Mouse (Mus musculus): ENCODE measurements at regions not wholly inside any gene's neighbourhood (a gene's known extent, or its start where the extent isn't known, plus 50 kb on each side); places are given as distances from the start of the nearest gene placed in this dataset.

DNA sequence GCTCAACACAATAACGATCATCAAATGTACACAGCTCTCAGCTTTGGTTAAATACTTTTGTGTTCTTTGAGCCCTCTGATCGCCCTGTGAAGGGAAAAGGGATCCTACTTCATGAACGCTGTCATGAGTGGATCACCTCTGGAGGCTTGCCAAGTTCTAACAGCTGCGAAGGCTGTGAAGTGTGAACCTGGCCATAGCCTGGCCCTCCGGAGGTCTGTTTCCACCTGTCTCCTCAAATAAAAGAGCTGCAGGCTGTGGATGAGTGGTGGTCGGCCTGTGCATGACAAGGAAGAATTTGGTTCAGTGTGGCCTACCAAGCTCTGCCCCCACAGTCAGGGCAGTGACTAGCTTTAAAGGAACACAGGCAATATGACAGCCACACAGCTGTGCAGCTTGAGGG, 122.0 kb downstream of the Gm12728 start:
- DNase-seq (ENCODE audit: low spot score) = no peak
- Histone ChIP-seq H3K9me3 (ENCODE audit: control insufficient read depth, low read length) (no peaks in the 10 kb centered on the region), H3K4me1 (ENCODE audit: control insufficient read depth, insufficient read depth, low read length) (peaks cover 15% of the 10 kb centered on the region), H3K9ac (ENCODE audit: low read depth, low read length, severe bottlenecking) (no peak overlapping the region), H3K4me2 (replicated peaks; ENCODE audit: low read depth, low read length, severe bottlenecking) (no peak overlapping the region), H3K4me3 (replicated peaks; ENCODE audit: low read length) (no peak overlapping the region), H3K27me3 (ENCODE audit: control insufficient read depth, insufficient read depth, low read length) (no peaks in the 10 kb centered on the region), H3K27ac (replicated peaks; ENCODE audit: low read depth, low read length) (no peak overlapping the region), H3K36me3 (ENCODE audit: control insufficient read depth, insufficient read depth, low read length) (no peaks in the 10 kb centered on the region)
- no peak for ATAC-seq (ENCODE audit: low FRiP score, low read depth)
- WGBS = 51% methylated on average over 6 of the region's 6 CpGs
- TF ChIP-seq POLR2A (IDR thresholded peaks at IDR 0.05; ENCODE audit: borderline replicate concordance, extremely low read depth, insufficient read depth, insufficient read length) = no peak

GRCm38 (mm10) chr4:105912296-105912695, 122.6 kb downstream of the Gm12728 start:
- Histone ChIP-seq H3K27ac (replicated peaks; ENCODE audit: low read depth, low read length) (no peak overlapping the region), H3K9ac (ENCODE audit: low read depth, low read length, severe bottlenecking) (no peak overlapping the region), H3K27me3 (ENCODE audit: control insufficient read depth, insufficient read depth, low read length) (no peaks in the 10 kb centered on the region), H3K4me1 (ENCODE audit: control insufficient read depth, insufficient read depth, low read length) (peaks cover 15% of the 10 kb centered on the region), H3K4me3 (replicated peaks; ENCODE audit: low read length) (no peak overlapping the region), H3K4me2 (replicated peaks; ENCODE audit: low read depth, low read length, severe bottlenecking) (no peak overlapping the region), H3K36me3 (ENCODE audit: control insufficient read depth, insufficient read depth, low read length) (no peaks in the 10 kb centered on the region), H3K9me3 (ENCODE audit: control insufficient read depth, low read length) (no peaks in the 10 kb centered on the region)
- ATAC-seq (ENCODE audit: low FRiP score, low read depth) (no peak; the same call in 1 of the 2 replicates), DNase-seq (ENCODE audit: low spot score) (no peak)
- TF ChIP-seq POLR2A (IDR thresholded peaks at IDR 0.05; ENCODE audit: borderline replicate concordance, extremely low read depth, insufficient read depth, insufficient read length) = no peak
- WGBS = 49% methylated on average over 4 of the region's 4 CpGs

DNA sequence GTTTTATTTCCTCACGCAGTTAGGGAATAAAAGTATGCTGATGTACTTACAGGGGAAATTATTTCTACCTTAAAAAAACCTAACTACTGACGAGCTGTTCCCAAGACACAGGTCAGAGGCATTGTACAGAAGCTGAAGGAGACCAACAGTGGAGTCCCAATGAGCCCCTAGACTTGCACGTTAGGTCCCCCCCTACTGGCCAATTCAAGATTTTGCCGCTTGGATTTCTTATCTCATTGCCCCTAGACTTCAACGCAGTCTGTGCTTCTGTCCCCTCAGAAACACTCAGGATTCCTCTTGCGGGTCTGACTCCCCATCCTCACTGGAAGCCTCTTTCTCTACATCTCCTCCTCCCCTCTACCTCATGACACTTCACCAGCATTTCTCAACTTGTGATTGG, 125.3 kb downstream of the Gm12728 start:
- no peak for ATAC-seq (ENCODE audit: low FRiP score, low read depth)
- Histone ChIP-seq H3K4me1 (ENCODE audit: control insufficient read depth, insufficient read depth, low read length) (peaks cover 10% of the 10 kb centered on the region), H3K4me2 (replicated peaks; ENCODE audit: low read depth, low read length, severe bottlenecking) (no peak overlapping the region), H3K27ac (replicated peaks; ENCODE audit: low read depth, low read length) (no peak overlapping the region), H3K9ac (ENCODE audit: low read depth, low read length, severe bottlenecking) (no peak overlapping the region), H3K9me3 (ENCODE audit: control insufficient read depth, low read length) (no peaks in the 10 kb centered on the region), H3K36me3 (ENCODE audit: control insufficient read depth, insufficient read depth, low read length) (no peaks in the 10 kb centered on the region), H3K27me3 (ENCODE audit: control insufficient read depth, insufficient read depth, low read length) (no peaks in the 10 kb centered on the region), H3K4me3 (replicated peaks; ENCODE audit: low read length) (no peak overlapping the region)
- TF ChIP-seq POLR2A (IDR thresholded peaks at IDR 0.05; ENCODE audit: borderline replicate concordance, extremely low read depth, insufficient read depth, insufficient read length) = no peak
- WGBS = 46% methylated on average over 6 of the region's 6 CpGs
- peak; percentile 41 for DNase-seq (ENCODE audit: low spot score)

GRCm38 (mm10) chr4:105916229-105916628, 126.6 kb downstream of the Gm12728 start:
- no peak overlapping the region for H3K4me3 ChIP-seq (replicated peaks; ENCODE audit: low read length)
- peaks cover 5% of the 10 kb centered on the region; the same call in 1 of the 2 replicates for H3K4me1 ChIP-seq (ENCODE audit: control insufficient read depth, insufficient read depth, low read length)
- no peaks in the 10 kb centered on the region for H3K27me3 ChIP-seq (ENCODE audit: control insufficient read depth, insufficient read depth, low read length)
- 82% methylated on average over 9 of the region's 9 CpGs for WGBS
- H3K9me3 ChIP-seq (ENCODE audit: control insufficient read depth, low read length) = no peaks in the 10 kb centered on the region
- TF ChIP-seq POLR2A (IDR thresholded peaks at IDR 0.05; ENCODE audit: borderline replicate concordance, extremely low read depth, insufficient read depth, insufficient read length) = no peak
- no peak overlapping the region for H3K4me2 ChIP-seq (replicated peaks; ENCODE audit: low read depth, low read length, severe bottlenecking)
- DNase-seq (ENCODE audit: low spot score) = no peak
- H3K36me3 ChIP-seq (ENCODE audit: control insufficient read depth, insufficient read depth, low read length) = no peaks in the 10 kb centered on the region
- no peak for ATAC-seq (ENCODE audit: low FRiP score, low read depth)
- H3K9ac ChIP-seq (ENCODE audit: low read depth, low read length, severe bottlenecking) = no peak overlapping the region
- no peak overlapping the region for H3K27ac ChIP-seq (replicated peaks; ENCODE audit: low read depth, low read length)

GRCm38 (mm10) chr4:105924781-105925382, 135.2 kb downstream of the Gm12728 start:
- ATAC-seq (ENCODE audit: low FRiP score, low read depth) = no peak
- DNase-seq (ENCODE audit: low spot score) = no peak
- no peaks in the 10 kb centered on the region for H3K9me3 ChIP-seq (ENCODE audit: control insufficient read depth, low read length)
- H3K4me1 ChIP-seq (ENCODE audit: control insufficient read depth, insufficient read depth, low read length) = peaks cover 2% of the 10 kb centered on the region; the same call in 1 of the 2 replicates
- no peaks in the 10 kb centered on the region for H3K27me3 ChIP-seq (ENCODE audit: control insufficient read depth, insufficient read depth, low read length)
- H3K4me3 ChIP-seq (replicated peaks; ENCODE audit: low read length) = no peak overlapping the region
- no peak overlapping the region for H3K27ac ChIP-seq (replicated peaks; ENCODE audit: low read depth, low read length)
- no peak overlapping the region for H3K4me2 ChIP-seq (replicated peaks; ENCODE audit: low read depth, low read length, severe bottlenecking)
- H3K9ac ChIP-seq (ENCODE audit: low read depth, low read length, severe bottlenecking) = no peak overlapping the region
- WGBS = 72% methylated on average over 6 of the region's 6 CpGs
- no peaks in the 10 kb centered on the region for H3K36me3 ChIP-seq (ENCODE audit: control insufficient read depth, insufficient read depth, low read length)
- no peak for TF ChIP-seq POLR2A (IDR thresholded peaks at IDR 0.05; ENCODE audit: borderline replicate concordance, extremely low read depth, insufficient read depth, insufficient read length)
